Mouse (Mus musculus): Measurements from ENCODE around the gene Sp6. TPM values are rescaled to one million over a fixed set of nuclear protein-coding genes. Genes with fewer than 3 reads are reported as not detected.
A peak's percentile ranks its signal among the peaks of the same experiment; 100 is the strongest.

The Sp6 gene
- total and polyA plus RNA-seq, 3 experiments: 10.1 to 65.5 (median 18.4) TPM

DNA sequence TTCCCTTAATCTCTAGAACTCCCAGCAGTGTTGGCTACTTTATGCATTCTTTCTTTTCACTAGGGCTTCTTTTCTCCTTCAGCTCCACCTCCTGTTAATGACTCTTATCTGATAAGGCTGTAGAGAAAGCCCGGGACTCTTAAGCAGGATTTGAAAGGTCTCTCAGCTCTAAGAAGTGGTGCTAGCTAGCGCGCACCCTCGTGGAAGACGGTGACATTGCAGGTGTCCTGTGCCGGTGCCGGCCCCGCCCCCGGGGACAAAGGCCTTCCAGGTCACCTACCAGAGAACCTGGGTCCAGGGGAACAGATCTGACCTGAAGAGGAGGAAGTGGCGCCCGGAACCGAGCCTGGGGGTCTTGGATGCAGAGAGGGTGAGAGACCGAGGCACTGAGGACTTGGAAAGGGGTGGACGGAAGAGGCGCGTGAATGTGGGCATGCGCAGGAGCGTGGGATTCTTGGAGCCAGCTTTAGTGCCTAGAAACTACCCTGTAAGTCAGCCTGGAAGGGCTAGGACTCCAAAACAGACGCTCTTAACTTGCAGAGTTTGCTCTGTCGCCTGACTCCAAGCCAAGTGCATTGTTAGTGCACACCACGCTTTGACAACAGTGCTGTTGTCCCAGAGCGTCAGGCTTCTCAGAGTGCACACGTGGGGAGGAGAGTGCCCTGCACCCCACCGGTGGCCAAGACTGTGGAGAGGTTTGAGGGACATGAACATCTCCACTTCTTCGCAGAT is 16.7 kb downstream of the Sp6 start, which contains the start of gene Scrn2:
Scrn2 (plus strand) TSS at position 253 of the 732 bp plus-strand sequence.
- H3K79me2 ChIP-seq (replicated peaks; ENCODE audit: control insufficient read depth, extremely low read depth, insufficient read depth, poor library complexity, severe bottlenecking): 0 out of 2 replicates have a peak, but pooled peaks cover under 1% of the 10 kb centered on the region
- H3K9ac ChIP-seq (ENCODE audit: insufficient read depth, low read depth): peak within 1 kb of the TSS; percentile 66
- TF ChIP-seq POLR2A (IDR thresholded peaks at IDR 0.05; ENCODE audit: low read depth, low read length) (peak; percentile 65), SMC3 (IDR thresholded peaks at IDR 0.05; ENCODE audit: low read depth, low read length) (peak; percentile 88), ELF1 (IDR thresholded peaks at IDR 0.05; ENCODE audit: low read depth, low read length) (peak; percentile 72; the same call in 1 of the 2 replicates), HCFC1 (IDR thresholded peaks at IDR 0.05; ENCODE audit: low read depth, low read length) (peak; percentile 64; the same call in 1 of the 2 replicates), CHD2 (IDR thresholded peaks at IDR 0.05; ENCODE audit: low read length) (no peak; the same call in 1 of the 2 replicates), ETS1 (conservative IDR thresholded peaks at IDR 0.05; ENCODE audit: low read depth, low read length) (no peak), MXI1 (IDR thresholded peaks at IDR 0.05; ENCODE audit: low read depth, low read length) (peak; percentile 97), RAD21 (IDR thresholded peaks at IDR 0.05; ENCODE audit: low read depth, low read length) (peak; percentile 68), ZMIZ1 (IDR thresholded peaks at IDR 0.05; ENCODE audit: low read depth, low read length) (peak; percentile 61; the same call in 1 of the 2 replicates), NELFE (IDR thresholded peaks at IDR 0.05; ENCODE audit: low read depth, low read length) (peak; percentile 43; the same call in 1 of the 2 replicates), MAZ (IDR thresholded peaks at IDR 0.05; ENCODE audit: low read depth, low read length) (peak; percentile 43), MEF2A (IDR thresholded peaks at IDR 0.05; ENCODE audit: borderline replicate concordance, low read depth, low read length) (peak; percentile 44; the same call in 1 of the 2 replicates), TBP (conservative IDR thresholded peaks at IDR 0.05; ENCODE audit: low read depth, low read length) (peak; percentile 60; the same call in 1 of the 2 replicates), TCF12 (IDR thresholded peaks at IDR 0.05; ENCODE audit: low read depth, low read length) (peak; percentile 31; the same call in 1 of the 2 replicates), ZKSCAN1 (IDR thresholded peaks at IDR 0.05; ENCODE audit: borderline replicate concordance, low read depth, low read length) (no peak), MAFK (IDR thresholded peaks at IDR 0.05; ENCODE audit: insufficient replicate concordance, low read length) (no peak), USF1 (IDR thresholded peaks at IDR 0.05; ENCODE audit: low read depth, low read length) (0 out of 2 replicates have a peak, but pooled peaks have one; percentile 3), BHLHE40 (IDR thresholded peaks at IDR 0.05; ENCODE audit: low read depth, low read length) (0 out of 2 replicates have a peak, but pooled peaks have one; percentile 46), E2F4 (IDR thresholded peaks at IDR 0.05; ENCODE audit: insufficient replicate concordance, low read depth, low read length) (no peak; the same call in 1 of the 2 replicates), IRF4 (IDR thresholded peaks at IDR 0.05; ENCODE audit: low read depth, low read length) (peak; percentile 8; the same call in 1 of the 2 replicates), NRF1 (IDR thresholded peaks at IDR 0.05; ENCODE audit: low read depth, low read length) (peak; percentile 91), MYC (IDR thresholded peaks at IDR 0.05; ENCODE audit: low read depth, low read length) (peak; percentile 89), SIN3A (IDR thresholded peaks at IDR 0.05; ENCODE audit: low read length) (peak; percentile 82; the same call in 1 of the 2 replicates), MAX (IDR thresholded peaks at IDR 0.05; ENCODE audit: low read length) (peak; percentile 76), CHD1 (IDR thresholded peaks at IDR 0.05; ENCODE audit: low read depth, low read length) (no peak), USF2 (conservative IDR thresholded peaks at IDR 0.05; ENCODE audit: low read depth, low read length) (0 out of 2 replicates have a peak, but pooled peaks have one; percentile 13), CTCF (conservative IDR thresholded peaks at IDR 0.05 in 1 of 2, IDR thresholded peaks at IDR 0.05 in 1 of 2; ENCODE audit: low read depth in 2 of 2, low read length in 2 of 2) (peak; percentile 57 to 96; a peak in 3 of 4 replicates)
- peak within 1 kb of the TSS; percentile 60 to 87 (median 66) for H3K4me3 ChIP-seq (replicated peaks in 1 of 3; ENCODE audit: low read depth in 2 of 3, low read length in 2 of 3, poor library complexity in 1 of 3)
- no peaks in the 10 kb centered on the region for H3K27me3 ChIP-seq (replicated peaks)
- in situ Hi-C loops (cut with MboI; ENCODE audit: low pct_ligation_motif_present, low pct_unique_long_range_greater_than_20kb, low sequenced_read_pairs): no loop called here
- dilution Hi-C loops (cut with MboI; ENCODE audit: extremely low pct_ligation_motif_present, extremely low pct_unique_long_range_greater_than_20kb, low sequenced_read_pairs): no loop called here
- peaks cover 21 to 42% of the 10 kb centered on the region in 2 experiments for H3K36me3 ChIP-seq (replicated peaks in 1 of 2; ENCODE audit: control insufficient read depth in 1 of 2, insufficient read depth in 1 of 2, low read length in 1 of 2)
- no peaks in the 10 kb centered on the region for H3K9me3 ChIP-seq (replicated peaks; ENCODE audit: low read length)
- peaks cover 6 to 30% of the 10 kb centered on the region in 2 experiments; a peak in 2 of 4 replicates for H3K4me1 ChIP-seq (ENCODE audit: control insufficient read depth in 1 of 2, insufficient read depth in 2 of 2)
- DNase-seq (ENCODE audit: extremely low read depth): peak; percentile 94
- no peak within 1 kb of the TSS for H3K27ac ChIP-seq (ENCODE audit: insufficient read depth, low read depth)
- H3K4me2 ChIP-seq (ENCODE audit: insufficient read depth, low read depth, poor library complexity, severe bottlenecking): peak within 1 kb of the TSS; percentile 77
